Mouse (Mus musculus) common myeloid progenitor, adult 5-6 weeks (primary cell): ENCODE data around the gene Slc5a3. TPM values are rescaled to one million over a fixed set of nuclear protein-coding genes. Genes with fewer than 3 reads are reported as not detected.

Experiments used
- ATAC-seq: replicated peaks from 2 replicates; pipeline ENCODE4 v1.8.0; 2016; ENCODE audit warnings: low read depth, mild to moderate bottlenecking, moderate TSS enrichment, inconsistent platforms; ENCODE audit not compliant: poor library complexity, severe bottlenecking
- total RNA-seq: library from RNA; stranded (forward); fragments of 200-1000, 187-1606 nt; gene quantifications from 2 replicates; pipeline ENCODE4 v1.2.3, GENCODE M21; 2017

Slc5a3 gene
- total RNA-seq, 1 experiment from 2014 or later = 8.0 TPM

DNA sequence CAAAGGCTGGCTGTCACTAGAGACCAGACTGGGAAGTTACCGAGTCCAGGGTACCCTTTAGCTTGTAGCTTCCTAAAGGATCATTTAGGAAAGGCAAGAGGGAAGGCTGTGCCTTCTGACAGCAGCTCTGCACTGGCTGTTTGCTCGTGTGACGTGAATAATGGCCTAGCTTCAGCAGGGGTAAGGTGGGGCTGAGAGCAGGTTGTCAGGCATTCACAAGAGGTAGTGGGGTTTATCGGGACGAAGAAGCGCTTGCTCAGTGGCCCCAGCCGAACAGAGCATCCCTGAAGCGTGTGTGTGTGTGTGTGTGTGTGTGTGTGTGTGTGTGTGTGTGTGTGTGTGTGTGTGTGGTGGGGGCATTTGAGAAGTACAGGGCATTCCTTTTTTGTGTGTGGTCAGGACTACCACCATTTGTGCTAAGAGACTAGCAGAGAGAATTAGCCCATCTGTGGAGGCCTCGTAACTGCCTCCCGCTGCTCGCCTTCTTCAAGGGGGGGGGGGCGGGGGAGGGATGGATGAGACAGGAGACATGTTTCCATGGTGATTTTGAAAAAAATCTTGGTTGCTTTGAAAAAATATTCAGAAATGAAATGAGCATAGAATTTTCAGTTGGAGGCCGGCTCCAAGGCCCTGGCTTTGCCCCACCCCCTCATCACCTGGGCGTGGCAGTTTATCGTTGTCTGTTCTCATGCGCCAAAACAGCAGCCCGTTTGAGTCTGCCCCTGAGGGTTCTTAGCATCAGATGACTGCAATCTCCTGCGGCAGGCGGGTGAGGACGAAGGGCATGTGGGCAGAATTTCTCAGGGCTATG is 57.7 kb downstream of the Slc5a3 start:
- peak; percentile 56; the same call in 1 of the 2 replicates for ATAC-seq

DNA sequence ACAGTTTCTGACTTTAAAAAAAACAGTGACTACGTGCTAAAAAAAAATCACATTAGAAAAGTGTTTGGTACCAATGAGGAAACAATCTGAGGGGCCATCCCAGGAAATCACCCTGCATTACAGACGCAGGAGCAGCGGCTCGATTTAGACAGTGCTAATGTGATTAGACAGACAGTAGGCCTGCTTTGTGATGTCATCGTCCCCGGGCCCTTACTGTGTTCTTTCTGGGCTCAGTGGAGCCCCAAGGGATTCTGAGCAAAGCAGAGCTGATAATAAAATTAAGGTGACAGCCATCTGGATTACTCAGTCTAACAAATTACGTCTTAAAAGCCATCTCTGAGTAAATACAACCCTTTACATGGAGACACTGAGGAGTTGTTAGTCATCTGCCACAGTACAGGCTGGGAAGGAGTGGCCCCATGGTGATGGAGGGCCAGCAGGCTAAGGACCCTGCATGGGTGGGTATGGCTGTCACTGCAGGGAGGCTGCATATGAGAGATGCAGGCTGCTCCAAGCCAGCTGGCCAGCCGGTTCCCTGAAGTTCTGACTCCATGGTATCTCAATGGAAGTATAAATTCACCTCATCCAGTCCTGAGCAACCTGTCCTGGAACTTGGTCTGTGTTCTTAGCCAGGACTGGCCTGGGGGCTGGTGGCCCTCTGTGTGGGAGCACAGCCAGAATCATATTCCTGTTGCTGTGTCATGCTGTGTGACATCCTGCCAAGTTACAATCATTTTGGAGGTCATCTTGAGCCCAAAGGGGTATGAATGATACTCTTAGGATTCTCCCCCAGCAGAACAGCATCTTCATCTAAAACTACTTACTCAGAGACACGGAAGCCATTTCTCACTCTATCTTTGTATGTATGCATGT is 59.5 kb downstream of the Slc5a3 start:
- no peak for ATAC-seq

DNA sequence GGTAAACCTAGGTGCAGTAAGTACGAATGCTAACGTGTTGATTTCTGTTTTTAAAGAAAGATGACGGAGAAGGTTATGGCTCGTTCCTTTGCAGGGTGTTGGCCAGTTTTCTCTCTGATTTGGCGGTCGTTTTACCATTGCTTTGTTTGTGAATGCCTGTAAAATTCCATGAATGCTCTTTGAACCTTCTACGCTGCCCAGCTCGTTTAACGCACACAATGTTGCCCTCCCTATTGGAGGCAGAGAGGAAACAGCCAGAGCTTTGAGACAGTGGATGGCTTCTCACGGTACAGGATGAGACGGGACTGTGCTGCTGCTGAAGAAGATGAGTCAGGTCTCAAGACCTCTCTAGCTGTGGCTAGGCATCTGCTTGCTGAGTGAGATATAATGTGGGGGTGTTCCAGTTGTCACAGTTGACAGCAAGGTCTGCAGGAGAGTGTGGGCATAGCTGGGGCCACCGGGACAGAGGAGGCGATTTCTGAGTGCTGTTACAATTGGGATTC is 60.9 kb downstream of the Slc5a3 start:
- ATAC-seq = no peak

DNA sequence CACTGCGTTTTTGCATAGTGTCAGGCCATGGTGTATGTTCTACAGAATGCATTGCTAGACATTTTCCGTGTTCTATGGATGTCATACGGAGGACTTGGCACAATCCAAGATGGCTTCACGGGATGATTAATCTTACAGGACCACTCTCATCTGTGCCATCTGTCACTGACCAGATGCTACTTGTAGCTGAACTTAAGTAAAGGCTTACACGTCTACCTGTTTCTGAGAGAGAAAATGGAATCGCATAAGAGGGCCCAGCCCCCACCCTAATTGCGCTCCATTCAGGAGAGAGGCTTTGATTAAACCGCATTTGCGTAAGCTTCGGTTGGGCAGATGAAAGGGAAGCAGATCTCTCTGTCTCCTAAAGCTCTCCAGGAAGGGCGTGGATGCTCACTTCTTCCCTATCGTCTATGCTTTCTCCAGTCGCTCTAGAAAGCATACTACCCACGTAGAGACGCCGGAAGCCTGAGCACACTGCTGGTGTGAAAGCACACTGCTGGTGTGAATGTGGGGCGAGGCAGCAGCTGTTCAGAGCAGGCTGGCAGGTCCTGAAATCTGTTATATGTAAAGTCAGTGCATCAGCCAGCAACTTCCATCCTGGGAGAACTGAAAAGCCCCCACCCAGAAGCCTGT is 62.9 kb downstream of the Slc5a3 start:
- ATAC-seq = no peak

DNA sequence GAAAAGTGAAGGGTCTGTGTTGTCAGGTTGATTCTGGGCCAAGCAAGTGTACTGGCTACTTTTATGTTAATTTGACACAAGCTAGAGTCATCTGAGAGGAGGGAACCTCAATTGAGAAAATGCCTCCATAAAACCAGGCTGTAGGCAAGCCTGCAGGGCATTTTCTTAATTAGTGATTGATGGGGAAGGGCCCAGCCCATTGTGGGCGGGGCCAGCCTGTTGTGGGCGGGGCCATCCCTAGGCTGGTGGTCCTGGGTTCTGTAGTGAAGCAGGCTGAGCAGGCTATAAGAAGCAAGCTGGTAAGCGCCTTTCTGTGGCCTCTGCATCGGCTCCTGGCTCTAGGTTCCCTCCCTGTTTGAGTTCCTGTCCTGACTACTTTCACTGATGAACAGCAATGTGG is 69.1 kb downstream of the Slc5a3 start:
- ATAC-seq = no peak

DNA sequence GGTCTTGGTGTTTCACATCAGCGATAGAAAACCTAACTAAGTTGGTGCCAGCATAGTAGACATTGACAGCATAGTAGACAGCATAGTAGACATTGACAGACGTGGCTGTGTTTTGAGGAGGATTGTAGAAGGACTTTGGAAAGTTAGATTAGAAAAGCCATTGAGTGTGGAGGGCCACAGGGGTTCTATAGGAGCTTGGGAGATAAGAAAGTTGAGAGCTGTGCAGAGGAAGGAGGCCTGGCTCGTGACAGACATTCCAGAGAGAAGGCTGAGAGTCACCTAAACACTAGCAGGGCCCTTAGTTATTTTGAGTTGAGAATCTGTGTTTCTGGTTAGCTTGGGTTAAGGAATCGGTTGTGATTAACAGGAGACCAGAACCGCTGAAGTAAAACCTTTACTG is 69.5 kb downstream of the Slc5a3 start:
- ATAC-seq = no peak

DNA sequence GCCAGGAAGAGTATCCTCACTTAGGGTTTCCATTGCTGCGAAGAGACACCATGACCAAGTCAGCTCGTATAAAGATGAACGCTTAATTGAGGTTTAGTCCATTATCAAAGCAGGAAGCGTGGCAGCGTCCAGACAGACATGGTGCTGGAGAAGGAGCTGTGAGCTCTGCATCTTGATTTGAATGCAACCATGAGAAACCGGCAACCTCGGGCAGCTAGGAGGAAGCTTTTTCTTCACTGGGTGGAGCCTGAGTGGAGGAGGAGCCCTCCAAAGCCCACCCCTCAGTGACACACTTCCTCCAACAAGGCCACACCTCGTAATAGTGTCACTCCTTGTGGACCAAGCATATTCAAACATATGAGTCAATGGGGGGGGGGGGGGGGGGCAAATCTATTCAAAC is 71.7 kb downstream of the Slc5a3 start:
- no peak for ATAC-seq

DNA sequence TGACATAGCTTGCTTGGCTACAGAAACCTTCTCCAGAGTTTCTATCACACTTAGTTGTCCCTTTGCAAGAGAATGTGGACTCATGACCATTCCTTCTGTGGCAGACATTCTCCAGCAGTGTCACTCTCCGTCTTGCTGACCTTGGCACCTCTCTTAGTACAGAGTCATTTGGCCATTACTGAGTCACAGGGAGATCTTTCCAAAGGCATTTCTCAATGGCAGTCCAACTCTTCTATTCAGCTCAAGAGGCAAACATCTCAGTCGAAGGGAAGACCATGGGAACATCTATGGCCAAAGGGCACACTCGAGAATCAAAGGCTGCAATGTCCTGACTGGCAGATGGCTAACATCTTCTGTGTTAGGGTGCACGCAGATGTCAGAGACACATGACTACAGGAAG is 74.4 kb downstream of the Slc5a3 start:
- no peak for ATAC-seq

DNA sequence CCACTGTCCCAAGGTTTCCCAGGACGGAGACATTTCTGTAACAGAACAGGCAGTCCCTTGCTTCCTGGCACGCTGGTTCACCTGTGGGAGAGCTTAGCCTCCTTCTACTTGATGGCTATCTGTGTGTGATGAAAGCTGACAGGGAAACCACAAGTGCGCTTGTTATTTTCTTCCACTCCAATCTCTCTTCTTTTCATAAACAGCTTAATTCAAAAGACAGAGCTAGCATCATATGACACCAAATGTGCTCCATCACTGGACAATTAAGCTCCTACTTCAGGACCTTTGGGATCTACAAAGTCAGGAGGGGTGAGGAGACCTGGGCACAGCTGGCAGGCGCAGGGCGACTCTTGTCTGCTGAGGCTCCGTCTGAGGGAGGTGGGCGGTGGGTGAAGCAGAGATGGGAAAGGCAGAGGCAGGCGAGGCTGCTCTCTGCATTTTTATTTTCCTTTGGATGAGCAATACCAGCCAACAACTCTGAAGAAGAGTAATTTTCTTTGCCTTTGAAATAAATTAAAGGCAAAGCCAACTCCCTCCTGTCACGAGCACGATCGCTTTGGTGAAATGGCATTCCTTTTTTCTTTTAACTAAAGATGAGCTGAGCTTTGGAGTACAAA is 76.1 kb downstream of the Slc5a3 start:
- ATAC-seq = no peak

DNA sequence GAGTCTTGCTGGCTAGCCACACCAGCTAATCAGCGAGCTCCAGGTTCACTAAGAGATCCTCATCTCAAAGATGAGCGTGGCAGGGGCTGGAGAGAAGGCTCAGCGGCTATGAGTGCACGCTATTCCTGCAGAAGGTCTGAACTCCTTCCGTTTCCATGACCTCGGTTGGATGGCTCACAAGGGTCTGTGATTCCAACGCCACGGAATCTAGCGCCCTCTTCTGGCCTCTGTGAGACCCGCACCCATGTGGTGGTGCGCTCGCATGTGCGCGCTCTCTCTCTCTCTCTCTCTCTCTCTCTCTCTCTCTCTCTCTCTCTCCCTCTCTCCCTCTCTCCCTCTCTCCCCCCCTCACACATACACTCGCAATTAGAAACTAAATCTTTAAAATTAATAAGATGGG is 78.2 kb downstream of the Slc5a3 start:
- ATAC-seq = no peak

Other genes starting within 250 kb of the Slc5a3 start
- gene Mrps6, start 52 bp upstream of the Slc5a3 start, total RNA-seq = 30.2 and 34.8 TPM in 2 replicates
- not detected in 2 replicates for gene Gm49711, start within 50 bp of the Slc5a3 start, total RNA-seq
- gene Kcne2, start 234.1 kb downstream of the Slc5a3 start, total RNA-seq = not detected in 2 replicates
- gene Smim11, start 243.0 kb downstream of the Slc5a3 start, total RNA-seq = 144 and 171 TPM in 2 replicates